Mouse (Mus musculus): ENCODE measurements around the gene Ctsd. TPM values are rescaled to one million over a fixed set of nuclear protein-coding genes. Genes with fewer than 3 reads are reported as not detected.
"Not testable (repeated sequence)": the region's sequence is repeated elsewhere in the genome, so short reads cannot be mapped to it uniquely, and the experiment has no call there.

Ctsd gene
- 408 and 447 TPM in 2 replicates for total RNA-seq (2017)

DNA sequence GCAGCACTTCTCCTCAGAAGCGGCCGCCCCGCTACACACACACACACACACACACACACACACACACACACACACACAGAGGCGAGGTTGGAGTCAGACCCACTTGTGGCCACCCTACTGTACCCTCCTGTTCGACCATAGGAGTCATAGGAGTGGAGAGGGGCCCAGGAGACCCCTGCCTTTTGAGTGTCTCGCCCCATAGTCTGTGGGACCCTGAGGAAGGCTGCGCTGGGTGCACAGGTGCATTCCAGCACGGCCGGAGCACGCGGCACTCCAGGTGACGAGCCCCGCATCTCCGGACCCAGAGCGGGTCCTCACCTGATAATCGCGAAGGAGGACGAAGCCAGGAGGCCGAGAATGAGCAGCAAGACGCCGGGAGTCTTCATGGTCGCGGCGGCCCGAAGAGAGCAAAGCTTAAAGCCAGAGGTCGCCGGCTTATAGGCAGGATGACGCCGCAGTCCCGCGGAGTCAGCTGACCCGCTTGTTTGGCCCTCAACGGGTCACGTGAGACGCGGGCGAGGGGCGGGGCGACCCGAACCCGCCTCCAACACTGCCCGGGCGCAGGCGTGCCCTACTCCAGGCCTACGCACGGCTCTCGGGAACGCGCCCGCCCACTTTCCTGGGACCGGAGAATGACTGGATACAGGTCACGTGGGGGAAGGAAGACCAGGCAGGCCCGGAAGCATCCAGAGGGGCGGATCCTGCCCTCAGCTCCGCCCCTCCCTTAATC lies at the start of gene Ctsd:
Gene Ctsd (minus strand): TSS at position 620 of the 730 bp plus-strand sequence.
- peak; percentile 62 for ATAC-seq (ENCODE audit: extremely low read depth, insufficient number of reproducible peaks, low FRiP score, poor library complexity, severe bottlenecking)

GRCm38 (mm10) chr7:142437324-142437723 lies 49.5 kb upstream of the Ctsd start:
- ATAC-seq (ENCODE audit: extremely low read depth, insufficient number of reproducible peaks, low FRiP score, poor library complexity, severe bottlenecking), result no peak

DNA sequence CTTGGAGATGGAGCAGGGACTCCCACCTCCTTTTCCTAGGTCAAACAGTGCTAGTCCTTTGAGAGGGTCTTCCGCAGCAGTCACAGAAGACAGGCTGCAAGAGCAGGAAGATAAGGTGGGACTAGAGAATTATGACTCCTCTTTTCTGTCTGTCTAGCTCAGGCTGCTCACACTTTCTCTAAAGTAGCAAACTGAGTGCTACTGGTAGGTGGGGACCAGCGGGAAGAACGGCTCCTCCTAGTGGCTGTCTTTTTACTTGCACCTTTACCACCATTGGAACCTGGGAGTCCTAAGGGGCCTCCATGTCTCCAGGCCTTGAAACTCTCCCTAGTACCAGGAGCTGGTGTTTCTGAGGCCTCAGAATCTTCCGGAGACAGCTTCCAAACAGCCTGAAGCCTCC lies 47.7 kb upstream of the Ctsd start:
- peak; percentile 63 for ATAC-seq (ENCODE audit: extremely low read depth, insufficient number of reproducible peaks, low FRiP score, poor library complexity, severe bottlenecking)

DNA sequence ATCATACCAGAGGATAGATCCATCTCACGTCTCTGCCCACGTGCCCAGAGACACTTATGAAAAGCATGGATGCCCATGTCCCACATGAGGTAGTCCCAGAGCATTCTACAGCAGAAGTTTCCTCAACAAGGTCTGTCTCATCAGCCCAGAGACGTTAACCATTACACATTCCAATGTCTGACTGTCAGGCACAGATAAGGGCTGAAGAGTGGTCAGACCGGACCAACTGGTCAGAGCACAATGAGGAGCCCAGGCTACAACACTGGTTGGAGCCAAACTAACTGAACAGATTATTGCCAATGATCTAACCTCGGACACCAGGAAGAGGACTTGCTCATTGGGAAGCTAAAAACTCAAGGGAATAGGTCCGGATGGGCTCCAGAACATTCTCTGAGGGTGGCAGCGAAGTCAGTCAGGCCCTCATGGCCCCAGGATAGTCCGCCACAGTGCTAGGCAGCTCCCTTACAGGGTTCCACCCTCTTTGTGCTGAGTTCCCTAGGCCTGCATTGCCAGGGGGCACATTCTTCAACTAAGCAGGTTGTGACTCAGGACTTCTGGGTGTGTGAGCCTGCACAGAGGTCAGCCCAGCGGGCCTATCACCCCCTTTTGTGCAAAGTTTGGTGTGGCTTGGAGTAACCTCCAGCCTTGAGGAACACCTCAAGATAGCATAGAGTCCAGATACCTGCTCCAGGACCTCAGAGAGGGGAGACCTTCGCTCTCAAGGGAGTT lies 46.5 kb upstream of the Ctsd start, which contains the start of gene Syt8:
Gene Syt8 (plus strand): TSS at position 714 of the 729 bp plus-strand sequence.
- ATAC-seq (ENCODE audit: extremely low read depth, insufficient number of reproducible peaks, low FRiP score, poor library complexity, severe bottlenecking), result no peak

DNA sequence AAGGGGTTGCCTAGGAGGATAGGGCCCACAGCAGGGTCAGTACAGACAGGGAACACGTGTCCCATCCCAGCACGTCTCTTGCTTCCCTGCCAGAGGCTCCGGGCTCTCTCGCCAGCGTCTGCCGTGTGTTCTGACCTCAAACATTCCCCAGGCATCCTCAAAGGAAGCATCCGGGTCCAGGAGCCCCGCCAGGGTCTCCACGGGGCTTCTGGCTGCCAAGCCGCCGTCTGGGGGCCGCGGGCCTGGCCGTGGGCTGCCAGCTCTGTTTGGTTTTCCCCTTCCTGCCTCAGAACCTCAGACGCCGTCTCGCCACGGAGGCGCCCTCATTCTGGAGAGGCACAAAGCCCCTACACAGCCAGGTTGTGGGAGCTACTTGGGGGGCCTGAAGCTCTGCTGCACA lies 45.8 kb upstream of the Ctsd start:
- no peak for ATAC-seq (ENCODE audit: extremely low read depth, insufficient number of reproducible peaks, low FRiP score, poor library complexity, severe bottlenecking)

DNA sequence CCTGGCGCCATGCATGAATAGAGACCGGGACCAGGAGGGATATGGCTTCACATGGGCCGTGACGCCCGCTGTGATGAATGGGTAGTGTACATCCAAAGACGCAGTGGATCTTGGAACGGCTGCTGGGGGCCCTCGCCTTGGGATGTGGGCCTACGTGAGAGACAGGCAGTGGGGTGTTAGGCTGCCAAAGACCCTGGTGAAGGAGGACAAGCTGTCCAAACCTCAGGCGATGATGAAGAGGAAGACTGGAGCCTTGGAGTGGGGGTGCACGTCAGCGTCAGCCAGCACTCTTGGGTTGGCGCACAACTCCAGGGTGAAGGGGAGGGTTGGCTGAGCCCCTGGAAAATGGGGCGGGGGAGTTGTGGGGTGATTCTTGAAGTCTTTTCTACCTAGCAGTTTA lies 43.3 kb upstream of the Ctsd start:
- no peak for ATAC-seq (ENCODE audit: extremely low read depth, insufficient number of reproducible peaks, low FRiP score, poor library complexity, severe bottlenecking)

DNA sequence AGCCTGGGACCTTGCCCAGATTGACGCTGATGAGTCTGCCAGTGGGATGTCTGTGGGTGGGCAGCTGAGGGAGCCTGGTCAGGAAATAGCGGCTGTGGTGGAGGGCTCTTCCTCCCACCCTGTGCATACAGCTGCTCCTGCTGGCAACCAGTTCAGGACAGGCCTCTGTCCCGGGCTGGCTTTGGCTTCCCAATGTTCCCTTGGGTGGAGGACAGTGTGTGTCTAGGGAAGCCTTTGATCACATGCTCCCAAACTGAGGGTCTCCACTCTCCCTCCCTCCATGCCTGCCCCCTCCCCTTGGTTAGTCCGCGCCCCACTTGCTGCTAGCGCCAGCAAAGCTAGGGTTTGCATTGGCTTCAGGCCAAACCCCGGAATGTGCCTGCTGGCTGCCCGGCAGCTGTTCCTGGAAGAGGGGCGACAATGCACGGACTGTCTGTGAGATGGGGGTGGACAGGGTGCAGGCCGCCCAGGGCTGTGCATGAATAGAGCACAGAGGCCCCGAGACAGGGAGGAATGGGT lies 42.4 kb upstream of the Ctsd start:
- no peak for ATAC-seq (ENCODE audit: extremely low read depth, insufficient number of reproducible peaks, low FRiP score, poor library complexity, severe bottlenecking)

- ATAC-seq (ENCODE audit: extremely low read depth, insufficient number of reproducible peaks, low FRiP score, poor library complexity, severe bottlenecking), result no peak
Measured at GRCm38 (mm10) chr7:142428213-142428612, 40.4 kb upstream of the Ctsd start.

- no peak for ATAC-seq (ENCODE audit: extremely low read depth, insufficient number of reproducible peaks, low FRiP score, poor library complexity, severe bottlenecking)
Measured at GRCm38 (mm10) chr7:142425641-142426213, 37.9 kb upstream of the Ctsd start.

DNA sequence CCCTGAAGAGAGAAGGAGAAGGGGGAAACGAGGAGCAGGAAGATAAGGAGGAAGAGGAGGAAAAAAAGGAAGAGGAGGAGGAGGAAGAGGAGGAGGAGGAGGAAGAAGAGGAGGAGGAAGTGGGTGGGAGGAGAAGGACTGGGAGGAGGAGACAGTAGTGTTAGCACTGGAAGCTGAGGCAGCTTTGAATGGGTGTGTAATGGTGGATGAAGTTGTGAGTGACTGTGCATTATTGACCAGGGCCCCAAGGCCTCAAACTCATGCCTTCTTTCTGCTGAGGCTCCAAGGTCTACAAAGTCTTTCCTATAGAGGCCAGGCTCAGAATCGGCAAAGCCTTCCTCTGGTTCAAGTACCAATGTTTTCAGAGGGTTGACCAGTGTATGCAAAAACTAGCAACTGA lies 34.0 kb upstream of the Ctsd start:
- no peak for ATAC-seq (ENCODE audit: extremely low read depth, insufficient number of reproducible peaks, low FRiP score, poor library complexity, severe bottlenecking)

DNA sequence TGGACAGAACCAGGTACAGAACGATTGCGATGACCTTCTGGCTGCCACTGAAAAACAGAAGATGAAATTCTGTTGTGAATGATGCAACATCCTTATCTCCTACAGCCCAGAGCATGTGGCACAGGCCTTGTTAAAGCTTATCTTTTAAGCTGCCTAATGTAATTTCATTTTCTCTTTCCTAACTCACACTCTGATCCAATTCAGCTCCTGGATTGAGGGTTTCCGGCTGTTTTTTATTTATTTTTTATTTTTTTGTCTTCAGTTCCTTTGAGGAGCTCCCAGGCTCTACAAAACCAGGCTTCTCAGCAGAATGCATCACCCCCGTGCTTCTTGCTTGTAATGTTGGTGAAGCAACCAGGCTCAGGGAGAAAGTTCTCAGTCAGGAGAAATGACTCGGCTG lies 32.0 kb upstream of the Ctsd start:
- no peak for ATAC-seq (ENCODE audit: extremely low read depth, insufficient number of reproducible peaks, low FRiP score, poor library complexity, severe bottlenecking)

- ATAC-seq (ENCODE audit: extremely low read depth, insufficient number of reproducible peaks, low FRiP score, poor library complexity, severe bottlenecking), result peak; percentile 53
Measured at GRCm38 (mm10) chr7:142418679-142419078, 30.8 kb upstream of the Ctsd start.

DNA sequence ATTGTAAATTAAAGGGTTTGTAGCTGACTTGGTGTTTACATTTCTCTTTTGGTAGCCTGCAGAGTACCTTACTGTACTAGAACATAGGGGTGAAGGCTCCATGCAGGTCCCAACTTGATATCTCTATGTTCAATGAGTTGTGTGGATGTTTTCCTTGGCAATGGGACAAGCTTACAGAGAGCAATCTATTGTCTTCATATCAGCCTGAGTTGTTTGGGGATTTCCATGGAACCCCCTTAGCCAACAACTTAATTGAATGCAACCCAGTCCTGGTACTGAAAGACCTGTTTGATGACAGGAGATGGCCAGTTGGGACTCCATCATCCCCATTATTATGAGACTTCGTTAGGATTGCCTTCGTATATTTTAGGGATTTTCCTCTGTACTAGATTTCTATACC lies 30.2 kb upstream of the Ctsd start:
- no peak for ATAC-seq (ENCODE audit: extremely low read depth, insufficient number of reproducible peaks, low FRiP score, poor library complexity, severe bottlenecking)

GRCm38 (mm10) chr7:142416225-142416624 lies 28.4 kb upstream of the Ctsd start:
- ATAC-seq (ENCODE audit: extremely low read depth, insufficient number of reproducible peaks, low FRiP score, poor library complexity, severe bottlenecking), result no peak

DNA sequence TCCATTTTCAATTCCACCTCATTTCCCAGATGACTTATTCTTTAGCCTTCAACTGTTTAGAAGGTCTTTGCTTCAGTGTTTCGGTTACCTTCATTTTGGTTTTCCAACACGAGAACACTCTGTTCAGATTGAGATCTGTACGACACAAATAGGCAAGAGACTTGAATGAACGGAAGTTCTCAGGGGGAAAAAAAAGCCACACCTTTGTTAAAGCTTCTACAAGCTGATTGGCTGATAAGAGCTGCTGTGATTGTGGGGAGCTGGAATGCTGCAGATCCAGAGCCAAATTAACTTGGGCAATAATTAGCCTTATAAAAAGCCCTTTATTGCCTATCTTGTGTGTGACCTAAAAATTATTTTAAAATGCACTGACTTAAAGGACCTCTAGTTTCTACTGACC lies 27.5 kb upstream of the Ctsd start:
- ATAC-seq (ENCODE audit: extremely low read depth, insufficient number of reproducible peaks, low FRiP score, poor library complexity, severe bottlenecking), result no peak

- no peak for ATAC-seq (ENCODE audit: extremely low read depth, insufficient number of reproducible peaks, low FRiP score, poor library complexity, severe bottlenecking)
Measured at GRCm38 (mm10) chr7:142413285-142413684, 25.4 kb upstream of the Ctsd start.

- no peak for ATAC-seq (ENCODE audit: extremely low read depth, insufficient number of reproducible peaks, low FRiP score, poor library complexity, severe bottlenecking)
Measured at GRCm38 (mm10) chr7:142409603-142410002, 21.8 kb upstream of the Ctsd start.

DNA sequence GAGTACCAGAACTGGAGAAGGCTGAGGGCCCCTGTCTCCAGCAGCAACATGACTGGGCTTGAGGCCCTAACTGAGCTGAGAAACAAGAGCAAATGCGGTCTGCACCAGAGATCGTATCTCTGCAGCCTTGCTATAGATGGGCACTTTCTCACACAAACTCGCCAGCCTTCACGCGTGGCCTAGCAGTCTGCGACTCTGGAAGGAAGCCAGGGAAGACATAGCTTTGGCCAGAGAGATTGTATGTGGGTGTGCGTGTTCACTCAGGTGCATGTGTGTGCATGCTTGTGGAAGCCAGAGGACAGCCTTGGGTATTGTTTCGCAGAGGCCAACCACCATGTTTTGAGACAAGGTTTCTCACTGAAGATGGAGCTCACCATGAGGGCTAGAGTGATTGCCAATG lies 20.8 kb upstream of the Ctsd start:
- ATAC-seq (ENCODE audit: extremely low read depth, insufficient number of reproducible peaks, low FRiP score, poor library complexity, severe bottlenecking), result no peak

- ATAC-seq (ENCODE audit: extremely low read depth, insufficient number of reproducible peaks, low FRiP score, poor library complexity, severe bottlenecking), result no peak
Measured at GRCm38 (mm10) chr7:142407935-142408334, 20.1 kb upstream of the Ctsd start.

- not testable (repeated sequence) for ATAC-seq (ENCODE audit: extremely low read depth, insufficient number of reproducible peaks, low FRiP score, poor library complexity, severe bottlenecking)
Measured at GRCm38 (mm10) chr7:142405134-142405533, 17.3 kb upstream of the Ctsd start.

All from neutrophil, adult 5-6 weeks (primary cell).